Mouse (Mus musculus) ES-E14 (cell line): ENCODE measurements around the gene Srcap. TPM values are rescaled to one million over a fixed set of nuclear protein-coding genes. Genes with fewer than 3 reads are reported as not detected.
A peak's percentile ranks its signal among the peaks of the same experiment; 100 is the strongest.
"Not testable (repeated sequence)": the region's sequence is repeated elsewhere in the genome, so short reads cannot be mapped to it uniquely, and the experiment has no call there.

ENCODE experiments used
- DNase-seq: peaks from one replicate; pipeline ENCODE4 v3.0.0-alpha.2; 2013; ENCODE audit warnings: low read depth, low spot score
- H3K27ac ChIP-seq: 2 replicates; pipeline ENCODE4 v1.5.1; 2012; ENCODE audit warnings: low read depth, mild to moderate bottlenecking, low read length, moderate library complexity, mixed read lengths; ENCODE audit not compliant: poor library complexity, insufficient read depth, severe bottlenecking
- H3K36me3 ChIP-seq: 2 replicates; pipeline ENCODE4 v1.6.1; 2012; ENCODE audit warnings: mild to moderate bottlenecking, low read length, moderate library complexity, mixed read lengths; ENCODE audit not compliant: control insufficient read depth, poor library complexity, insufficient read depth, severe bottlenecking
- H3K4me1 ChIP-seq, 2 experiments: fragments of 150-350 bp in 1 of 2; sonication (generic) in 1 of 2; 2 replicates each; pipeline ENCODE4 v1.6.1; 2012; ENCODE audit warnings: low read length in 2 of 2, mild to moderate bottlenecking in 1 of 2, mixed read lengths in 1 of 2; ENCODE audit not compliant: control insufficient read depth in 2 of 2, insufficient read depth in 2 of 2, poor library complexity in 1 of 2
- H3K4me3 ChIP-seq, 2 experiments: fragments of 150-350 bp in 1 of 2; sonication (generic) in 1 of 2; 2 replicates each; pipeline ENCODE4 v1.5.1; 2012; ENCODE audit warnings: low read length in 2 of 2, low read depth in 1 of 2, mild to moderate bottlenecking in 1 of 2, mixed read lengths in 1 of 2; ENCODE audit not compliant: insufficient read depth in 1 of 2, poor library complexity in 1 of 2, severe bottlenecking in 1 of 2
- H3K9ac ChIP-seq: 2 replicates; pipeline ENCODE4 v1.6.1; 2012; ENCODE audit warnings: low read depth, mild to moderate bottlenecking, low read length, mixed read lengths; ENCODE audit not compliant: poor library complexity, insufficient read depth, severe bottlenecking
- H3K9me3 ChIP-seq: fragments of 150-350 bp; sonication (generic); 2 replicates; pipeline ENCODE4 v1.6.1; 2012; ENCODE audit warnings: low read depth, mild to moderate bottlenecking, low read length; ENCODE audit not compliant: control insufficient read depth, insufficient read depth
- CHD2 ChIP-seq: IDR thresholded peaks from 2 replicates; pipeline ENCODE4 v1.6.1; 2014; ENCODE audit warnings: mild to moderate bottlenecking, low read depth, low read length, inconsistent platforms
- HCFC1 ChIP-seq: IDR thresholded peaks from 2 replicates; pipeline ENCODE4 v1.6.1; 2012; ENCODE audit warnings: low read length, inconsistent platforms, borderline replicate concordance; ENCODE audit not compliant: insufficient read depth
- MAFK ChIP-seq: IDR thresholded peaks from 2 replicates; pipeline ENCODE4 v1.6.1; 2014; ENCODE audit warnings: mild to moderate bottlenecking, low read depth, low read length, inconsistent platforms; ENCODE audit not compliant: insufficient read depth
- ZC3H11A ChIP-seq: IDR thresholded peaks from 2 replicates; pipeline ENCODE4 v1.6.1; 2012; ENCODE audit warnings: low read depth, mild to moderate bottlenecking, inconsistent platforms, low read length, borderline replicate concordance
- ZNF384 ChIP-seq: IDR thresholded peaks from 2 replicates; pipeline ENCODE4 v1.6.1; 2012; ENCODE audit warnings: low read depth, low read length, inconsistent platforms
- in situ Hi-C, 2 experiments: fragments of 600-800 bp; cut with MboI; formaldehyde crosslinking; loops; one replicate each; pipeline ENCODE4 v1.15.1; 2025; ENCODE audit warnings: low sequenced_read_pairs in 2 of 2, inconsistent platforms in 1 of 2; ENCODE audit not compliant: unreplicated experiment in 2 of 2
- total RNA-seq: library from RNA; depleted of rRNA; stranded (reverse); fragments of 300-350 nt; gene quantifications from 2 replicates; pipeline ENCODE4 v1.2.3, GENCODE M21; 2012

The Srcap gene
- total RNA-seq, 1 experiment, result 50.7 TPM

DNA sequence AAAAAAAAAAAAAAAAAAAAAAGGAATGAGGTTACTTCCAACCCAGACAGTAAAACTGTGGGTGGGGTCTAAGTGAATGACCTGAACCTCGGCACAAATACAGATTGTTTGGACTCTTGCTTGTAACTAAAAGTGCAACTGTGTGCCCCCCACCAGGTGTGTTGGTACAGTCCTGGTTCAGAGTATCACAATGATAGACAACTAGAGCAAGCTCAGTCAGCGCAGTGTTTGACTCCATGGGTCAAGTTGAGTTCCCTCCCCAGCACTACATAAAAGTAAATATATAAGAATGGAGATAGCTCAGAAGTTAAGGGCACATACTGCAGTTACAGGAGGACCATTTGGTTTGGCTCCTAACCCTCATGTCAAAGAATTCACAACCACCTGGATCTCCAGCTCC, 14.4 kb upstream of the Srcap start:
- Histone ChIP-seq H3K36me3 (no peaks in the 10 kb centered on the region), H3K27ac (no peak overlapping the region), H3K4me3 (no peak overlapping the region), H3K9me3 (no peaks in the 10 kb centered on the region), H3K4me1 (no peaks in the 10 kb centered on the region), H3K9ac (no peak overlapping the region)
- in situ Hi-C loops, result no loop called here
- no peak for DNase-seq
- TF ChIP-seq CHD2 (no peak), ZNF384 (0 out of 2 replicates have a peak, but pooled peaks have one; percentile 24), MAFK (no peak), HCFC1 (no peak), ZC3H11A (no peak)

DNA sequence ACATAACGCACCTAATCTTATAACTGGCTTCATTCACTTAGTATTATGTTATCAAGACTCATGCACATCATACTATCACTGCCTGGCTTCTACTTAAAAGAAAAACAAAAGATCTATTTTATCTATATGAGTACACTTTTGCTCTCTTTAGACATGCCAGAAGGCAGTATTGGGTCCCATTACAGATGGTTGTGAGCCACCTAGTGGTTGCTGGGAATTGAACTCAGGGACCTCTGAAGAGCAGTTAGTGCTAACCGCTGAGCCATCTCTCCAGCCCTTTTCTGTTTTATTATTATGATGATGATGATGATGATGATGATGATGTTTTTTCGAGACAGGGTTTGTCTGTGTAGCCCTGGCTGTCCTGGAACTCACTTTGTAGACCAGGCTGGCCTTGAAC, 13.4 kb upstream of the Srcap start:
- Histone ChIP-seq H3K4me1 (no peaks in the 10 kb centered on the region), H3K9me3 (no peaks in the 10 kb centered on the region), H3K27ac (no peak overlapping the region), H3K9ac (no peak overlapping the region), H3K36me3 (no peaks in the 10 kb centered on the region), H3K4me3 (no peak overlapping the region)
- TF ChIP-seq ZNF384 (no peak), CHD2 (no peak), ZC3H11A (no peak), MAFK (no peak), HCFC1 (no peak)
- in situ Hi-C loops, result no loop called here
- no peak for DNase-seq

DNA sequence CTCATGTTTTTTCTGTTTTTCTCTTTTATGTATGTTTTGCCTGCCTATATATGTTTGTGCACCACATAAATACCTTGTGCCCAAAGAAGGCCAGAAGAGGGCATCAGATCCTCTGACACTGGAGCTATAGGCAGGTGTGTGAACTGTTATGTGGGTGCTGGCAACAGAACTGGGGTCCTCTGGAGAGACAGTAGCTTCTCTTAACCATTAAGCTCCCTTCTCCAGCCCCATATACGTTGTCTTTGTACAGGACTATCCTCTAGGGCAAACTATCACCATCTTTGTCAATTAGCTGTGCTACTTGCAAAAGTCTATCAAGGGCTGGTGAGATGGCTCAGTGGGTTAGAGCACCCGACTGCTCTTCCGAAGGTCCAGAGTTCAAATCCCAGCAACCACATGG, 3.5 kb upstream of the Srcap start:
- Histone ChIP-seq H3K36me3 (no peaks in the 10 kb centered on the region), H3K27ac (no peak overlapping the region), H3K4me3 (no peak overlapping the region), H3K4me1 (no peaks in the 10 kb centered on the region; a peak in 1 of 4 replicates), H3K9ac (no peak overlapping the region), H3K9me3 (no peaks in the 10 kb centered on the region)
- no peak for DNase-seq
- TF ChIP-seq MAFK, result no peak
- in situ Hi-C loops, result no loop called here

DNA sequence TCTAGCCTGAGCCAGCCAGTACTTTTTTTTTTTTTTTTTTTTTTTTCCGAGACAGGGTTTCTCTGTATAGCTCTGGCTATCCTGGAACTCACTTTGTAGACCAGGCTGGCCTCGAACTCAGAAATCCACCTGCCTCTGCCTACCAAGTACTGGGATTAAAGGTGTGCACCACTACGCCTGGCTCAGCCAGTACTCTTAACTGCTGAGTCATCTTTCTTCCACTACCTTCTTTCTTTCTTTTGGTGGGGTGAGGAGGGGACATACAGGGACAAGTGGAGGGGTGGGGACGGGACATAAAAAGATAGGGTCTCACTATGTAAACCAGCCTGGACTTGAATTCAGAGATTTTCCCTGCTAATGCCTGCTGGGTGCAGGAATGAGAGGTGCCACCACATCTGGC, 2.0 kb upstream of the Srcap start:
- H3K27ac ChIP-seq, result not testable (repeated sequence)
- peak; percentile 66 for TF ChIP-seq MAFK

DNA sequence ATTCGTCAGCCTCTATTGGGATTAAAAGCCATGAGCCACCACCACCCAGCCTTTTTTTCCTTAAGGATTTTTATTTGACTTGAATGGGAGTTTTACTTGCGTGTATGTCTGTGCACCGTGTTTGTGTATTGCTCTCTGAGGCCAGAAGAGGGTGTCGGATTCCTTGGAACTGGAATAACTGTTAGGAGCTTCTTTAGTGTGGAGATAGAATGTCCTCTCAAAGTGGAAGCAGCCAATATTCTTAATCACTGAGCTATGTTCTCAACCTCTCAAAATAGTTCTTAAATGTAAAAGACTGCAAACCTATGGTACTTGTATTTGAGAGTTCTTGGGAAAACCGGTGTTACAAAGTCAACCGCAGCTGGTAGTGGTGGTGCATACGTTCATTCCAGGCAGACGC, 542 bp upstream of the Srcap start:
- H3K27ac ChIP-seq, result peak overlapping the region; percentile 96; the same call in 1 of the 2 replicates
- no peak for TF ChIP-seq ZC3H11A
- no peak for TF ChIP-seq CHD2
- no peak for TF ChIP-seq HCFC1
- no peak for TF ChIP-seq MAFK
- no peak for TF ChIP-seq ZNF384
- peak overlapping the region; percentile 97; the same call in 1 of the 2 replicates for H3K9ac ChIP-seq
- in situ Hi-C loops, result no loop called here
- peaks cover 3% of the 10 kb centered on the region; the same call in 1 of the 2 replicates for H3K36me3 ChIP-seq
- DNase-seq, result peak; percentile 28
- no peaks in the 10 kb centered on the region for H3K9me3 ChIP-seq
- peak overlapping the region; percentile 74 to 85 for H3K4me3 ChIP-seq
- peaks cover 0 to 4% of the 10 kb centered on the region in 2 experiments; a peak in 3 of 4 replicates for H3K4me1 ChIP-seq

More for the DNA sequence above, 2.0 kb upstream of the Srcap start:
- DNase-seq, H3K4me1 ChIP-seq, in situ Hi-C loops, H3K4me3 ChIP-seq, H3K36me3 ChIP-seq, H3K9me3 ChIP-seq, H3K9ac ChIP-seq: not testable (repeated sequence)
